Mouse (Mus musculus): ENCODE measurements around the gene Mrpl49. TPM values are rescaled to one million over a fixed set of nuclear protein-coding genes. Genes with fewer than 3 reads are reported as not detected.
"Not testable (repeated sequence)": the region's sequence is repeated elsewhere in the genome, so short reads cannot be mapped to it uniquely, and the experiment has no call there.

Mrpl49 gene
- polyA plus RNA-seq, 1 experiment = 33.5 TPM

DNA sequence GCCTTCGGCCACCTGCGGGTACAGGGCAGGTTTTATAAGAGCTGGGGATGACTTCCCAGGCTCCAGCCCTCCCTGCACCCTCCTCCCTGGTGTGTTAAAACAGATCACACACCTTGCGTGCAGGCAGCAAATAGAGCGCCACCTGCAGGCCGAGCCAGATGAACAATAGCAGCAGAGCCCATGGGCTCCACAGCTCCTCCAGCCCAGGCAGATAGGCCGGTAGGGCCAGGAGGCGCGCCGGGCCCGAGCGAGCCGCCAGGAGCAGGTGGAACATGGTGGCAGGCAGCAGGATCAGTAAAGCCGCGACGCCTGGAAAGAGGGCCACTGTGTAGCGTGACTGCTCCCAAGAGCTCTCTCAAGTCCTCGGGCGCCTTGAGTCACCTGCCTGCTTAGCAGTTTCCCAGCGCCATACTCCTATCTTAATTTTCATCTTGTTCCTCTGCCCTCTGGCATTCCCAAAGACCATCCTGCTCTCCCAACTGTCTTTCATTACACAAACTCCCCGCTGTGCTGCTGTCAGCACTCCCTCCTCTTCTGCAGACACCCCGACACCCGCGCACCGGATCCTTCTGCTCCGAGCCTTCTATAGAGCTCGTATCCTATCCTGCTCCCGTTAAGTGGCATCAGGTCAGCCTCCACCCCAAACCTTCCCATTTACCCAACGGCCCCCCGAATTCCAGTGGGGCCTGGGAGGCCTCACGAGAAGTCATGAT is 9.6 kb upstream of the Mrpl49 start:
- peak; percentile 70 for DNase-seq (ENCODE audit: low spot score)

DNA sequence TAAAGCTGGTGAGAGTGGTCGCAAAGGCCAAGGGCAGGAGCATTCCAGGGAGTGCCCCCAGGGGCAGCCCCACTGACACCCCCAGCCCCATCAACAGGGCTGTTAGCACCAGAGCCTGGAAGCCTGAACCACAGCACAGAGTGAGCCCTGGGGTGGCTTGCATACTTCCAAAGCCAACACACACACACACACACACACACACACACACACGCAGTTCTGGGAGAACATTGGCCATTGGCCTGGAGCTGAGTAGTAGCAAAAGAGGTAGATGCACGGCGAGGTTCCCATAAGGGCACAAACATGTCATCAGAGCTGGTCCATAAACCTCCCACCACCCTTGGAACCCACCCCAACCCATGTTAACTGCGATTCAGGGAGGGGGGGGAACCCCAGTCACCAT is 9.0 kb upstream of the Mrpl49 start:
- DNase-seq (ENCODE audit: low spot score) = no peak

DNA sequence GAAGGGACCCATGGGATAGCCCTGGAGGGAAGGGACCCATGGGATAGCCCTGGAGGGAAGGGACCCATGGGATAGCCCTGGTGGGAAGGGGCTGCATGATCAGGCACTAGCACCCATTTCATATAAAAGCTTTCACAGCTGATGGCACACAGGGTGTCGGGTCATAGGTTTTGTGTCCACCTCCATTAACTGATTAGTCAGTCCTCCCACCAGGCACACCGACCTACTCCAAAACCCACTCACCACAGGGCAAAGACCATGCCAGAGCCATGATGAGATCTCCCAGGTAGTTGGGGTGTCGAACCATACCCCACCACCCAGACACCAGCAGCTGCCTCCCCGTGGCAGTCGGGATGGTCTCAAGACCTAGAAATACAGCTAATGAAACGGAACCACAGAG is 5.5 kb upstream of the Mrpl49 start:
- no peak for DNase-seq (ENCODE audit: low spot score)

DNA sequence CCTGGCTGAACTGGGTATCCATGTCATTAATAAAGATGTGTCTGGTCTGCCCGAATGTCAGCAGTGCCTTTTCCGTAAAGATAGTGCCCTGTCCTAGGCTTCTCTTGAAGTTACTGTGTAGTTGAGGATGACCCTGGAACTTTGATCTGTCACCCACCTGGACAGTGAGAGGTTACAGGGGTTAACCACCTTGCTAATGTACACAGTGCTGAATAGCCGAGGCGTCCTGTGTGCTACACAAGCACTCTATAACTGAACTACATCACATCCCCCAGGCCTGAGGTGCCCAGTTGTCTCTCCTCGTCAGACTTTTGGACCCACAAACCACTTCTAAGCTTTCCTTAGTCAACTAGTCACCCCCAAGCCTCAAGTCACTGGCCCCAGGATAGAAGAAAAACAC is 4.8 kb upstream of the Mrpl49 start:
- DNase-seq (ENCODE audit: low spot score) = no peak

DNA sequence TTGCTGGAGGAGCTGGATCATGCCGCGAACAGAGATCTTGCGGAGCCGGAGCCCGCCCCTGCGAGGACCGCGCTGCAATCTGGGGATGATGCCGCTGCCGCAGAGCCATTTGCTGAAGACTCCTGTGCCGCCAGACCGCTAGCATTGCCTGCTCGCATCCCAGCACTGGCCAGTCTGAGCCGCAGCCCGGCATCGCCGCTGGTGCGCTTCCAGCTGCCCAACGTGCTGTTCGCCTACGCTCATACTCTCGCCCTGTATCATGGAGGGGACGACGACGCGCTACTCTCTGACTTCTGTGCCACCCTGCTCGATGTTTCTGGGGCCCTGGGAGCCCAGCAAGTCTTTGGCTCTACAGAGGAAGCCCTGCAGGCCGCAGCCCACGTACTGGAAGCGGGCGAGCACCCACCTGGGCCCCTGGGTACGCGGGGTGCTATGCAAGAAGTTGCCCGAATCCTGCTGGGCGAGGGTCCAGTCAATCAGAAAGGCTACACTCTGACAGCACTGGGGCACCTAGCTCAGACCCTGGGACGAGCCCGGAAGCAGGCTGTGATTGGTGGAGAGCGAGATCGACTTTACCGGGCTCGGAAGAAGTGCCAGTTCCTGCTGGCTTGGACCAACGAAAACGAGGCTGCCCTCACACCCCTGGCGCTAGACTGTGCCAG is 4.2 kb upstream of the Mrpl49 start:
- DNase-seq (ENCODE audit: low spot score) = no peak

DNA sequence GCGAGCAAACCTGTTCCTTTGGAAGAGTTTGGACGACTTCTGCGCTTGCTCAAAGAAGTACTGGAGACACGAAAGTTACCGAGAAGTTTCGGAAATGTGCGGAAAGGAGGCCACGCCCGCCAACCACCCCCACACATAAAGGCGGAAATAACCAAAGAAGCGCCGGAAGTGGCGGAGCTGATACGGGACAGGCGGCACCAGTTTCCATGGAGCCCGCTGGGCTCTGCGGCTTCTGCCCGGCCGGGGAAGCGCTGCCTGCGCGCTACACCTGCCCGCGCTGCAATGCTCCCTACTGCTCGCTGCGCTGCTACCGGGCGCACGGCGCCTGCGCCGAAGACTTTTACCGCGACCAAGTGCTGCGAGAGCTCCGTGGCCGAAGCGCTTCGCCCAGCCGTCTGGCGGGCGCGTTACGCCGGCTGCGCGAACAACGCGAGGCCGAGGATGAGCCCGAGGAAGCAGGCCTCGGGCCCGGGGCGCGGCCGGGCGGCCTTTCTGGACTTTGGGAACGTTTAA is 3.5 kb upstream of the Mrpl49 start, which contains the start of gene Znhit2:
Gene Znhit2 (plus strand): TSS at position 172 of the 513 bp plus-strand sequence.
- DNase-seq (ENCODE audit: low spot score) = peak; percentile 79

DNA sequence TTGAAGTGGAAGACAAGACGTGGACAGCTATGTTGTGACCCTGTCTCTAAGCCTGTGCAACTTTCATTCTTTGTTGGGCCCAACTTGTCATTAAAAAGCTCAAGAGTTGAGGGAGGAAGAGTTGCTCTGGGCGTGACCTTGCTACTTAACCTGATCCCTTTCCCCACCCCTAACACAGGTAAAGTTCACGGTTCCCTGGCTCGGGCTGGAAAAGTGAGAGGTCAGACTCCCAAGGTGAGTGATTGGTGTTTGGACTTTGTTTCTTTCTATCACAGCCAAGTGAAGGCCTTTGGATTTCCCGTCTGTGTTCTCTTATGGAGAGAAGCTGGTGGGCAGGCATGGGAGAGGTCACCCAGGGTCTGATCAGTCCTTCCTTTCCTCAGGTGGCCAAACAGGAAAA is 1.4 kb upstream of the Mrpl49 start:
- no peak for DNase-seq (ENCODE audit: low spot score)

DNA sequence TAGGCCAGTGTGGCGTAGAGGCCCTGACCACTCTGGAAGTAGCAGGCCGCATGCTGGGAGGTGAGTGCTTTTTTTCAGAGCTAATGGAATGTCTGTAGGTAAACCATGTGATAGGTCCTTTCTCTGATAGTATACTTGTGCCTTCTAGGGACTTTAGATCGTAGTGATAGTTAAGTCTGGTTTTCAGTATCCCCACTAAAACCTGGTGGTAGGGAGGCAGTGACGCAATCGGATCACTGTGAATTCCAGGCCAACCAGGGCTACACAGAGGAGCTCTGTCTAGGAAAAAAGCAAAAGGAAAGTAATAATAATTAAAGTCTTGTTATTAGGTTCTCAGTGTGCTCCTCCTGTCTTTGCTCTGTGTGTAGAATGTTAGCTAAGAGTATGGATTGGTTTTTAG is 928 bp upstream of the Mrpl49 start:
- DNase-seq (ENCODE audit: low spot score) = no peak

DNA sequence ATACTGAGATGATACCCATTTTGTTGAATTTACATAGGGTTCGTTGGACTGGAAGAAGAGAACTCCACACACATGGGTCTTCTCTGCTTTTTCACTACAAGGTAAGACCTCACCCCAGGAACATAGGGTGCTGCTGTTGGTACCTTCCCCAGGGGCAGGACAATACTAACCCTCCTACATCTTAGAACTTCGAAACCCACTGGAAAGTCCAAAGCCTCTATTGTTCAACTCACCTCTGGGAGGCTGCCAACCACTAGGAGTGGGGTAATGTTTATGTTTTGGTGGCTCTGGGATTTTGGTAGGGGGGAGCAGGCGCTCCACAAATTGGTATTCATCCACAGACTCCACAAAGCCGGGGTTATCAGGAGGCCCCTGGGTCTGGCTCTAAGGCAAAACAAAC is 889 bp downstream of the Mrpl49 start:
- no peak for DNase-seq (ENCODE audit: low spot score)

DNA sequence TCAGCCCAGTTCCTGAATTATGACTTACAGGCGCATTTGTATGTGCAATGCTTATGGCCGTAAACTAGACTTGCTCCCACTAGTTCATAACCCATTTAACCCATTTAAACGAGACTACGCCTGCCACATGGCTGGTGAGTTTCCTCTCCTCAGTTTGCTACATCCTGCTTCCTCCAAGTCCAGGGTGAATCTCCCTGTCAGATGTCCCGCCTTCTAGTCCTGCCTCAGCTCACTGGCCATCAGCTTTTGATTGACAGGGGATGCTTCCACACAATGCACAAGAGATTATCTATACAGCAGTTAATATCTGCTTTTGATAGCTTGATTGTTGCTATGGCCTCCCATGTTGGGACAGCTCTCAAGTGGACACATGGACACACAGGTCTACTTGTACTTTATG is 3.3 kb downstream of the Mrpl49 start:
- no peak for DNase-seq (ENCODE audit: low spot score)

DNA sequence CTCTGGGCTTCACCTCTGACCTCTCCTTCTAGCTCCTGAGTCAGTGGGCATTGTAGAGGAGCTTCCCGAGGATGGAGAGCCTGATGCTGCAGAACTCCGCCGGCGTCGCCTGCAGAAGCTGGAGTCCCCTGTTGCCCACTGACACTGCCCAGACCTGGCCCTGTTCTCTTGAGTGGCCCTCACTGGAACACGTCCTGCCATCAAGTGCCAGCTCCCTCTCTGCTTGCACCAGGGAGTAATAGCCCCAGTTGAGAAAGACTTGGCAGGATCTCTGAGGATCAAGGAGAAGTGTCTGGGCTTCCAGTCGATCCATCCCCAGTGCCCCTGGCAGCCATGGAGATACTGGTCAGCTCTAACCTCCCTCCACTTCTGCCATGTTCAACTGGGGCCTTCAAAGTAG is 5.1 kb downstream of the Mrpl49 start:
- no peak for DNase-seq (ENCODE audit: low spot score)

DNA sequence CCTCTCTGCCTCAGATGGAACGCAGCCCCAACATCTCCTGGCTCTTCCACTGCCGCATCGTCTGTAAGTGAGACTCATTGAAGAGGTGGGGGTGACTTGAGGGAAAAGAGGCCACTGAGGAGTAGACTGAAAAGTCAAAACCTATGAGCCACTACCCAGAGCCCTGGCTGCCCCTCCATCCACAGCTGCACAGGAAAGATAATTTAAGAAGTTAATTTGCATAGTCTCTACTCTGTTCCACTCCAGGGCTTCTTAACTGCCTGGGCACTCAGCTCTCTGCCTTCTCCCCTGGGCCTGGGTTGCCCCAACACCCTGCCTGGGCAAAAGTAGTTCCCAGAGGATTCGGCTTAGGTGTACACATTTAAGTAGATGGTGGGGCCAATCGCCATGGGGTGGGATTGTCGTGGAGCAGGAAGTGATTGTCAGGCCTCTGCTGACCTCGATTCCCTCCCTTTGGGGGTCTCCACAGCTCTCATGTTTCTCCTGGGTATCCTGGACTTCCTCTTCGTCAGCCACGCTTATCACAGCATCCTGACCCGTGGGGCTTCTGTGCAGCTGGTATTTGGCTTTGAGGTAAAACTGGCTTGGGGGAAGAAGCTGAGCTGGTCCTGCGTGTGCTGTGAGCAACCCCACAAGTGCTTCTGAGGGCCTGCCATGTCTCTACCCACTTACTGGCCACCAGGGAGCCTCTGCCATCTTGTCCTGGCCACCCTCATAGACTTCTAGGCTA is 8.7 kb downstream of the Mrpl49 start:
- DNase-seq (ENCODE audit: low spot score) = no peak

DNA sequence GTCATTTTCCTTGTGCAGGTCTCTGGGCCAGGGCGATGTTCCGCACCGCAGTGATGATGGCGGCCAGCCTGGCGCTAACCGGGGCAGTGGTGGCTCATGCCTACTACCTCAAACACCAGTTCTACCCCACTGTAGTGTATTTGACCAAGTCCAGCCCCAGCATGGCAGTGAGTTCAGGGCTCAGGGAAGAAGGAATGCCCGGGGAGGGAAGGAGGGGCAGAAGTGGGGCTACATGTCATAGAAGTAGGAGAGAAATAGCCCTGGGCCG is 9.8 kb downstream of the Mrpl49 start:
- DNase-seq (ENCODE audit: low spot score) = no peak

DNA sequence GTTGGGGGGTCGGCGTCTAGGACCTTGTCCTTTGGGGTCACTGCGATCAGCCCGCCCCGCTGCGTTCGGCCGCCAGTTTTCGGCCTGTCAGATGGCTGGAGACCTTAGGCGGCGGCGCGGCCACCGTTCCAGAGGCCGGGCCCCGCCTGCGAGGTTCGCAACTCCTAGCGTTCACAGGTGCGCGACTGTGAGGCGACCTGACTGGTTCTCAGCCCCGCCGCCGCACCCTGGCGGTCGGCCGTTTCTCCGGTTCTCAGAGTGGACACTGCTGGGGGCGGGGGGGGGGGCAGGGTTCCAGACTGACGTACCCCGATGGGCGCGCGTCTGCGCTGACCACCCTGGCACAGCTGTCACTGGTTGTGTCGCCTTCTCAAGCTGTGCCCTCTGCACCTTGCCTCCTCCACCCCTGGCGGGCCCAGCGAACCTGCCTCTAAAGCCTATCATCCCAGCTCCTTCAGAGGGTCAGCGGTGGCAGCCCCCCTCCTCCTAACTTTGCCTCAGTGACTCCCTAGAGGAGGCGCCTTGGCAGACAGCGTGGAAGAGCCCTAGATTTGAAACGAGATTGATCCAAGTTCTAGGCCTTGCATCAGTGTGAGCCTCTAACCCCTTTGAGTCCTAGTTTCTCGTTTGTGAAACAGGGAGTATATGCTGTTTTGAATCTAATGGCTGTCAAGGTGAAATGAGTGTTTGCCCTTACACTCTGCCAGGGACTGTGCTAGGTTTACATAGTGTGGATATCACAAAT is 10.3 kb downstream of the Mrpl49 start:
- no peak for DNase-seq (ENCODE audit: low spot score)

DNA sequence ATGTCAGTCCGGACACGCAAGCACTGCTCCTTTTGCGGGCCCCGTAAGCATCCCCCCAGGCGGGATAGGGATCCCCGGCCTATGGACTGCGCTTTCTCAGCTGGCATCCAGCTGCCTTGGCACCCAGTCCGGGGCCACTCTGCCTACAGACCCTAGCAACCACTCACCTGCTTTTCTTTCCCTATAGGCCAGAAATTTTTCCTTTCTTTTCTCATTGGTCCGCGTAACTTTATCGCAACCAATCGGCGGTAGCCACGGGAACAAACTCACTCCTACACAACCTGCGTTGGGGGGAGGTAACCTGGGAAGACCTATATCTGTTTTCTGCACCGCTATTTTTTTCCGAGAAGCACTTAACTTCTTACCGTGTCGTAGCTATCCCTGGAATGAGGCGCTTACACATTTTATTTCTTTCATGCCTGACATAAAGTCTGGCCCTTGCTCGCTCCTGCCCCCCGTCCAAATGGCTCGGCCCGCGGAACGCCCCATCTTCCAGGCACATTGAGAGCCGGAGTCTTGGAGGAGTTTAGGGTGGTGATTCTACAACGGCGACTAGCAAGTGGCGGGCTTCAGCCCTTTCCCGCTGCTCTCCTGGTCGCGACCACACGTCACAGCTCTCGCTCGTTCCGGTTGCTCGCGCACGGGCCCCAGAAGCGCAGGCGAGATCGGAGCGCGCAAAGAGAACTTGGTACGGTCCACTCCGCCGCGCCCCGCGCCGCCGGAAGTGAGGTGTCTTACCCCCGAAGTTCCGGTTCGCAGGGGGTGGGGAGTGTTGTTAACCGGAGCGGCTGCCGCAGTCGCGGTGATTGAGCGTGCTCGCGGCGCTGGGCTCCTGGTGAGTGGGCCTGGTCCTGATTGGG is 11.1 kb downstream of the Mrpl49 start, which contains the start of gene Syvn1:
Gene Syvn1 (plus strand): TSS at position 283 of the 860 bp plus-strand sequence.
- peak; percentile 92 for DNase-seq (ENCODE audit: low spot score)

DNA sequence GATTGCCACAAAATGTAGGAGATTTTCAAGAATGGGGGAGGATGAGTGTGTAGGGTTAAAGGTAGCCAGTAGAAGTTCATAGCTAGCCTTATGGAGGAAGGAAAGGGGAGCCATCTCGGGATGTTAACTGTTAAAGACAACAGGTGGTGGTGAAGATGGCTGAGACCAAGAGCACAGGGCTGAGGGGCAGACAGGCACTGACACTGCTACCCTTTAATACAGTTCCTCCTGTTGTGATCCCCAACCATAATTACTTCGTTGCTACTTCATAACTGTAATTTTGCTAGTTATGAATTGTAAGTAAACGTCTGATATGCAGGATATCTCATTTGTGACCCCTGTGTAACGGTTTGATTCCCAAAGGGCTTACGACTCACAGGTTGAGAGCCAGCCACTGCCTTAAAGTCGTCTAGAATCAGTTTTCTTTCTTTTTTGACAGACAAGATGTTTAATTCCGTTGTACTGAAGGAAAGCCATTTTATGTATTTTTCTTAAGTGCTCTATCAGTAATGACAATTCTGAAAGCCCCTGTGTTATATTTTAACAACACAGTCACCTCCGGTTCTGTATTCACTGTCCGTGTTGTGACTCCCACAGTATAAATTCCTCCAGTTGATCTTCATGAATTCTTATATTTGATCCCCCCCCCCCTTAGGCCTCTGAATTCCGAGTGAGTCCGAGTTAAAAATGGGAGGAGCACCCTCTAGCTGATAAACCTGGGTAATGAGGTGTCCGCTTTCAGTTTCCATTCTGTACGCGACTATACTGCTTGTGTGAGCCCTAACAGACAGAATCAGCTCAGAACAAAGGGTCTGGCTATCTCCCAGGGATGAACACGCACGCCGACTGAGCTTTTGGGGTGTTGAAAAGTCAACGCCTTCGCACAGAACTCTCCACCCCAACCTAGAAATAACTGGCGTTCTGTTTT is 12.0 kb downstream of the Mrpl49 start:
- no peak for DNase-seq (ENCODE audit: low spot score)

DNA sequence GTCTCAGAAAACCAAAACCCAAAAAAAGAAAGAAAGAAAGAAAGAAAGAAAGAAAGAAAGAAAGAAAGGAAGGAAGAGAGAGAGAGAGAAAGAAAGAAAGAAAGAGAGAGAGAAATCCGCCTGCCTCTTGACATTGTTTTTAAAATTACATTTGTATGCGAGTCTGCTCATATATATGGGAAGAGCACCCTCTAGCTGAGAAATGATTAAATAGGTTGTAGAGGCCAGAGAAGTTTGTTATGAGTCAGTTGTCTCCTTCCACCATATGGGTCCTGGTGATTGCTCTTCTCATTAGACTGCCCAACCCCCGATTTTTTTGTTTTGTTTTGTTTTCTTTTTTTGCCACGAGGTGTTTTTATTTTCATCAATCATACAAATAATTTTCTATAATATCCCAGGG is 13.5 kb downstream of the Mrpl49 start:
- DNase-seq (ENCODE audit: low spot score) = not testable (repeated sequence)

DNA sequence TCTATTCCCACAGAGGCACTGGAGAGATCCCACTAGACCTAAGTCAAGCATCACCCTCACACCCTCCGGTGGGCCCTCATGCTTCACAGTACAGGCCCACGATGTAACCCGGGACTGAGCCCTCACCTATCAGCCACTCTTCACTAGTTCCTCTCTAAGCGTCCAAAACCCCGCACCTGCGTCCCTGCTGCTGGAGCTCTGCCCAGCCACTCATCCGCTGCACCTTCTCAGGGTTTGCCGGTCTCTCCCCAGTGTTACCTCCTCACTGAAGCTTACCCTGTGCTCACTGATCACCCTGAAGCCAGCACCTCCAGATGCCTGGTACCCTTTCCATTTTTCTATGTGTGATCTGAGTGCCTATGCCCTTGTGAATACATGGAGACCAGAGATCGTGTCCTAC is 15.3 kb downstream of the Mrpl49 start:
- no peak for DNase-seq (ENCODE audit: low spot score)

DNA sequence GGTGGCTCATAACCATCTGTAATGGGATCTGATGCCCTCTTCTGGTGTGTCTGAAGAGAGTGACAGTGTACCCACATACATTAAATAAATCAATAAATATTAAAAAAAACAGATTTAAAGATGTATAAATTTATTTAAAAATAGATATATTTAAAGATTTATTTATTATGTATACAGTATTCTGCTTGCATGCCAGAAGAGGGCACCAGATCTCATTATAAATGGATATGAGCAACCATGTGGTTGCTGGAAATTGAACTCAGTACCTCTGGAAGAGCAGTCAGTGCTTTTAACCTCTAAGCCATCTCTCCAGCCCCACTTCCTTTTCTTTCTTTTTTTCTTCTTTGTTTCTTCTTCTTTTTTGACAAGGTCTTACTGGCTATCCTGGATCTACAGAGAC is 17.6 kb downstream of the Mrpl49 start:
- DNase-seq (ENCODE audit: low spot score) = no peak

DNA sequence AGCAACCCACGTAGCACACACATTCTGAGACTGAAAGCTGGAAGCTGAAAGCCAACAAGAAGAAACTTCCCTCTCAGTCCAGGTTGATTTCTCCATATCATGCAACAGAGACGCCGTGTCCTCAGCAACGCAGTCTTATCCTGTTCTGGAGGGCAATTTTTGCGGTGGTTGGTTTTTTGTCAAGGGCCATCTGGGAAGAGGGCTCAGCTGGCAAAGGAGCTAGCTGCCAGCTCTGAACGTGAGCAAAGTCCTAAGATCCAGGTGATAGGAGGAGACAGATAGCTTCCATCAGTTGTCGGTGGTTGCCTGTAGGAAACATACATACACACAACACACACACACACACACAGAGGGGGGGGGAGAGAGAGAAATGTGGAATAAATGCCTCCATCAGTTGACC is 19.3 kb downstream of the Mrpl49 start:
- DNase-seq (ENCODE audit: low spot score) = no peak
